Mouse (Mus musculus): ENCODE data around the gene Zfp346.

DNA sequence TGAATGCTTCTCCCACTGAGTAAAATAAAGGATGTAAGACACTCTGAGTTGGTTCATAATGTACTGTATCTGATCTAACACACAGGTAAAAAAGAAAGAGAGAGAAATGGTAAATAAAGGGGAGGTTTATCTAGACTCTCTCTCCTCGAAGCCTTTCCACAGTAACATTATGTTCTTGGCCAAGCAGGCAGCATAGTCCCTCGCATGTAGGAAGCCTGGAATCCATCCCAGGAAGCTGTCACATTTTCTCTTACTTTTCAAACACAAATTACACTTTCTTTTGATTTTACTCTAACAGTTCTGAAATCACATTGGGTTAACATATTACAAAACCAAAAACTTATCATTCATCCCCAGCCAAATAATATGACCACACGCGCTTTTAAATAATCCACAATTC is 12.5 kb upstream of the Zfp346 start:
- TF ChIP-seq POLR2A (IDR thresholded peaks at IDR 0.05; ENCODE audit: insufficient read depth, low read depth, low read length) (no peak), CTCF (IDR thresholded peaks at IDR 0.05; ENCODE audit: insufficient read depth, low read depth, low read length) (no peak)

All from olfactory bulb, adult 2 months (tissue).